In genomic region chr7:65439518-65439917, GRCm38 (mm10) we compare ENCODE assay signal across 21 mouse cellular contexts.
A peak's percentile ranks its signal among the peaks of the same experiment; 100 is the strongest.
DNase-seq lines count a peak whose midpoint lies in the region; ATAC-seq and TF ChIP-seq lines count a peak whose summit lies in the region.
"Had no signal": no experiment of that assay in that cellular context is flagged by ENCODE, and none has a peak within 500 bp of the region (broad histone marks: within the 10 kb centered on the region; RNA-seq: fewer than 3 reads in every experiment).

No protein-coding gene starts in this region.

- no peaks in the 10 kb centered on the region for H3K27me3 ChIP-seq in hindbrain, embryonic 16.5 days (replicated peaks; ENCODE audit: control insufficient read depth, insufficient read depth, low read length)
- no peaks in the 10 kb centered on the region for H3K27me3 ChIP-seq in hindbrain, embryonic 12.5 days
- H3K27me3 ChIP-seq in C2C12 (ENCODE audit: control insufficient read depth, insufficient read depth, insufficient read length) = no peaks in the 10 kb centered on the region
- H3K27me3 ChIP-seq in midbrain, embryonic 13.5 days = no peaks in the 10 kb centered on the region
- H3K27me3 ChIP-seq: forebrain, embryonic 15.5 days; hindbrain, embryonic 13.5 days; limb, embryonic 13.5 days; liver, embryonic 12.5 days; neural tube, embryonic 15.5 days had no signal

- no peak overlapping the region for H3K27ac ChIP-seq in hindbrain, embryonic 16.5 days (ENCODE audit: low read depth, low read length)
- no peak overlapping the region for H3K27ac ChIP-seq in hindbrain, embryonic 12.5 days
- no peak overlapping the region for H3K27ac ChIP-seq in midbrain, embryonic 13.5 days
- H3K27ac ChIP-seq: forebrain, embryonic 15.5 days; hindbrain, embryonic 13.5 days; limb, embryonic 13.5 days; liver, embryonic 12.5 days; neural tube, embryonic 15.5 days had no signal

- H3K4me2 ChIP-seq in hindbrain, embryonic 16.5 days (ENCODE audit: low read length) = no peak overlapping the region
- H3K4me2 ChIP-seq in hindbrain, embryonic 12.5 days (replicated peaks) = no peak overlapping the region
- H3K4me2 ChIP-seq in midbrain, embryonic 13.5 days (replicated peaks) = no peak overlapping the region
- H3K4me2 ChIP-seq: forebrain, embryonic 15.5 days; heart, embryonic 11.5 days; hindbrain, embryonic 13.5 days; limb, embryonic 13.5 days; liver, embryonic 12.5 days; neural tube, embryonic 15.5 days had no signal

- no peak overlapping the region for H3ac ChIP-seq in C2C12 (ENCODE audit: control insufficient read depth, insufficient read length, low read depth)

- H3K4me1 ChIP-seq in hindbrain, embryonic 16.5 days (ENCODE audit: control insufficient read depth, insufficient read depth, low read depth, low read length) = no peaks in the 10 kb centered on the region; the same call in 1 of the 2 replicates
- 0 out of 2 replicates have a peak, but pooled peaks cover 2% of the 10 kb centered on the region for H3K4me1 ChIP-seq in hindbrain, embryonic 12.5 days
- peaks cover 11% of the 10 kb centered on the region; the same call in 1 of the 2 replicates for H3K4me1 ChIP-seq in midbrain, embryonic 13.5 days (replicated peaks)
- H3K4me1 ChIP-seq: limb, embryonic 13.5 days; liver, embryonic 12.5 days had no signal

- TF ChIP-seq CTCF in C2C12 (IDR thresholded peaks at IDR 0.05; ENCODE audit: control insufficient read depth, insufficient read depth, insufficient read length) = no peak

- ATAC-seq in hindbrain, embryonic 16.5 days = peak; percentile 42; the same call in 1 of the 2 replicates
- ATAC-seq in hindbrain, embryonic 12.5 days (ENCODE audit: low FRiP score) = no peak
- ATAC-seq in midbrain, embryonic 13.5 days = 0 out of 2 replicates have a peak, but pooled peaks have one; percentile 27
- ATAC-seq in monocyte, adult 5-6 weeks (replicated peaks; ENCODE audit: insufficient number of reproducible peaks, low FRiP score, low TSS enrichment, poor library complexity, severe bottlenecking) = no peak
- ATAC-seq: forebrain, embryonic 15.5 days; liver, embryonic 12.5 days had no signal

- no peaks in the 10 kb centered on the region for H3K9me3 ChIP-seq in hindbrain, embryonic 16.5 days (ENCODE audit: control insufficient read depth, low read length)
- no peaks in the 10 kb centered on the region for H3K9me3 ChIP-seq in hindbrain, embryonic 12.5 days (replicated peaks)
- no peaks in the 10 kb centered on the region for H3K9me3 ChIP-seq in midbrain, embryonic 13.5 days
- H3K9me3 ChIP-seq: forebrain, embryonic 15.5 days; hindbrain, embryonic 13.5 days; limb, embryonic 13.5 days; liver, embryonic 12.5 days; neural tube, embryonic 15.5 days had no signal

- H3K4me3 ChIP-seq in hindbrain, embryonic 16.5 days (ENCODE audit: low read length) = no peak overlapping the region
- no peak overlapping the region for H3K4me3 ChIP-seq in hindbrain, embryonic 12.5 days
- H3K4me3 ChIP-seq in C2C12 (ENCODE audit: insufficient read depth, poor library complexity, severe bottlenecking) = no peak overlapping the region
- H3K4me3 ChIP-seq in midbrain, embryonic 13.5 days (replicated peaks) = no peak overlapping the region
- H3K4me3 ChIP-seq: forebrain, embryonic 15.5 days; hindbrain, embryonic 13.5 days; limb, embryonic 13.5 days; liver, embryonic 12.5 days; neural tube, embryonic 15.5 days had no signal

- H3K36me3 ChIP-seq in hindbrain, embryonic 16.5 days (ENCODE audit: control insufficient read depth, insufficient read depth, low read length) = no peaks in the 10 kb centered on the region
- H3K36me3 ChIP-seq in hindbrain, embryonic 12.5 days = no peaks in the 10 kb centered on the region
- no peaks in the 10 kb centered on the region for H3K36me3 ChIP-seq in C2C12 (ENCODE audit: control insufficient read depth, insufficient read depth)
- H3K36me3 ChIP-seq in midbrain, embryonic 13.5 days = no peaks in the 10 kb centered on the region
- H3K36me3 ChIP-seq: forebrain, embryonic 15.5 days; hindbrain, embryonic 13.5 days; limb, embryonic 13.5 days; liver, embryonic 12.5 days; neural tube, embryonic 15.5 days had no signal

- no peaks in the 10 kb centered on the region for H3K79me2 ChIP-seq in C2C12 (ENCODE audit: control insufficient read depth, insufficient read depth)

- WGBS in hindbrain, embryonic 16.5 days = 69% methylated on average over 8 of the region's 8 CpGs
- WGBS in hindbrain, embryonic 12.5 days = 75% methylated on average over 8 of the region's 8 CpGs
- 47% methylated on average over 8 of the region's 8 CpGs for WGBS in midbrain, embryonic 13.5 days

- no peak overlapping the region for H3K9ac ChIP-seq in hindbrain, embryonic 16.5 days (ENCODE audit: low read depth, low read length)
- no peak overlapping the region for H3K9ac ChIP-seq in hindbrain, embryonic 12.5 days
- H3K9ac ChIP-seq in midbrain, embryonic 13.5 days (replicated peaks) = no peak overlapping the region
- H3K9ac ChIP-seq: forebrain, embryonic 15.5 days; hindbrain, embryonic 13.5 days; limb, embryonic 13.5 days; liver, embryonic 12.5 days; neural tube, embryonic 15.5 days had no signal

- no peaks in the 10 kb centered on the region for H3K79me3 ChIP-seq in C2C12 (ENCODE audit: low read depth)

- DNase-seq in 3134 (ENCODE audit: extremely low read depth, insufficient read length, low spot score) = peak; percentile 73
- no peak for DNase-seq in thymus, postnatal 36 days
- DNase-seq in cerebellum, adult 11-12 months = no peak
- DNase-seq: cerebellum, adult 18-20 months; cerebellum, postnatal 14 days; heart, postnatal 14 days; kidney, postnatal 25 days; lung, adult 18-20 months; lung, postnatal 14 days; right cerebral cortex, postnatal 25 days had no signal

TF ChIP-seq in C2C12, 6 proteins besides CTCF, POLR2A, EP300 and RAD21:
- TF ChIP-seq FOSL1 (IDR thresholded peaks at IDR 0.05; ENCODE audit: insufficient read depth, low read length, poor library complexity, severe bottlenecking) (no peak), MYOD1 (IDR thresholded peaks at IDR 0.05; ENCODE audit: control insufficient read depth, insufficient read length, low read depth) (peak; percentile 91), MAX (IDR thresholded peaks at IDR 0.05) (peak; percentile 68)

Comparison
In these comparisons a context has a peak if more than half of its experiments do, and no peak if none do; other contexts are left out.
1. ATAC-seq: peak in hindbrain, embryonic 16.5 days (single experiment) and midbrain, embryonic 13.5 days (single experiment); none in hindbrain, embryonic 12.5 days (single experiment) and monocyte, adult 5-6 weeks (single experiment).